8 mouse cellular contexts compared by ENCODE assay signal in the genomic region with DNA sequence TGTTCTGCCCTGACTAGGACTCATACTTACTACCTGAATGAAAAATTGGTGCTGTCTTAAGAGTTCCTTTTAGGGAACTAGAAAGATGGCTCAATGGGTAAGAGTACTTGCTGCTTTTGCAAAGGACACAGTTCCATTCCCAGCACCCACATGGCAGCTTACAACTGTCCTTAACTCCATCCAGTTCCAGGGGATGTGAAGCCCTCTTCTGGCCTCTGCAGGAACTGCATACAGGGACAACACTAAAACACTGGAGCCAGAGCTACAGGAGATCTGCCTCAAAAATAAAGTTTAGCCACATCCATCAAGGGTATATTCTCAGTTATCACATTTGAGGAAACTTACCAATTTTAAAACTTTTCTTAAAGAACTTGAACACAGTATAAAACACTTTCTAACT. TPM values are rescaled to one million over a fixed set of nuclear protein-coding genes. Genes with fewer than 3 reads are reported as not detected.
DNase-seq lines count a peak whose midpoint lies in the region; ATAC-seq and TF ChIP-seq lines count a peak whose summit lies in the region.

No protein-coding gene starts in this region.

- peak; percentile 56 for TF ChIP-seq CTCF in left cerebral cortex, adult 2 months (IDR thresholded peaks at IDR 0.05)
- TF ChIP-seq CTCF in small intestine, adult 2 months (IDR thresholded peaks at IDR 0.05; ENCODE audit: extremely low read depth, insufficient read length, insufficient replicate concordance, low read depth, low read length): peak; percentile 58; the same call in 1 of the 2 replicates

- H3K36me3 ChIP-seq in small intestine, adult 2 months (ENCODE audit: control insufficient read depth, insufficient read depth, low read length): peaks cover 17% of the 10 kb centered on the region

- no peak for TF ChIP-seq POLR2A in small intestine, adult 2 months (IDR thresholded peaks at IDR 0.05; ENCODE audit: low read depth, low read length)

- H3K27ac ChIP-seq in left cerebral cortex, adult 2 months: no peak overlapping the region
- no peak overlapping the region for H3K27ac ChIP-seq in small intestine, adult 2 months (ENCODE audit: insufficient read depth, low read depth, low read length)

- H3K27me3 ChIP-seq in small intestine, adult 2 months (ENCODE audit: control insufficient read depth, insufficient read depth, low read length): no peaks in the 10 kb centered on the region

- DNase-seq in left cerebral cortex, adult 2 months (ENCODE audit: extremely low spot score in 1 of 2, low spot score in 2 of 2): no peak
- DNase-seq in left cerebral cortex, postnatal 25 days (ENCODE audit: low spot score in 2 of 2): no peak
- DNase-seq in T-cell, adult 2 months (ENCODE audit: low spot score): peak; percentile 48
- no peak for DNase-seq in cerebellum, postnatal 36 days
- DNase-seq in heart, adult 9 months (ENCODE audit: low spot score in 2 of 2): no peak
- no peak for DNase-seq in left cerebral cortex, adult 9 months (ENCODE audit: low spot score in 2 of 2)

- ATAC-seq in inflammation-experienced regulatory T-cells, adult 6 months: peak; percentile 41

- no peak overlapping the region for H3K4me3 ChIP-seq in left cerebral cortex, adult 2 months
- H3K4me3 ChIP-seq in small intestine, adult 2 months (ENCODE audit: low read depth, low read length): no peak overlapping the region

- peaks cover 41% of the 10 kb centered on the region for H3K4me1 ChIP-seq in small intestine, adult 2 months (ENCODE audit: control insufficient read depth, insufficient read depth, insufficient read length, low read length)

- intact Hi-C loops in left cerebral cortex, adult 2 months (cut with DNase I): no loop called here
- intact Hi-C loops in left cerebral cortex, postnatal 25 days (cut with DNase I): no loop called here

RNA-seq across cellular contexts. Expression of gene Arf1, which starts 9.0 kb away (rescaled TPM):
- total RNA-seq in left cerebral cortex, adult 2 months (2021): 100 to 1,000 TPM; 409 to 423 TPM
- total RNA-seq in left cerebral cortex, postnatal 25 days (2021): 100 to 1,000 TPM; 414 to 438 TPM
- polyA plus RNA-seq in inflammation-experienced regulatory T-cells, adult 6 months (2017; shearing (Covaris generic)): 100 to 1,000 TPM; 339 to 371 (median 345) TPM
- polyA plus RNA-seq in small intestine, adult 2 months (2012; rRNA removed): 472 and 885 TPM in 2 replicates

RNA-seq across cellular contexts. Expression of gene 2310033P09Rik, which starts 10.9 kb away (rescaled TPM):
- 10 to 100 TPM; 21.0 to 23.6 TPM for total RNA-seq in left cerebral cortex, adult 2 months (2021)
- 10 to 100 TPM; 20.6 to 21.3 TPM for total RNA-seq in left cerebral cortex, postnatal 25 days (2021)
- polyA plus RNA-seq in inflammation-experienced regulatory T-cells, adult 6 months (2017; shearing (Covaris generic)): 10 to 100 TPM; 19.6 to 22.1 (median 19.8) TPM
- 7.6 and 16.0 TPM in 2 replicates for polyA plus RNA-seq in small intestine, adult 2 months (2012; rRNA removed)

RNA-seq across cellular contexts. Expression of gene Mrpl55, which starts 16.8 kb away (rescaled TPM):
- total RNA-seq in left cerebral cortex, adult 2 months (2021): 10 to 100 TPM; 33.8 to 33.9 TPM
- 10 to 100 TPM; 35.4 to 38.6 TPM for total RNA-seq in left cerebral cortex, postnatal 25 days (2021)
- polyA plus RNA-seq in inflammation-experienced regulatory T-cells, adult 6 months (2017; shearing (Covaris generic)): 10 to 100 TPM; 43.4 to 49.1 (median 46.7) TPM
- polyA plus RNA-seq in small intestine, adult 2 months (2012; rRNA removed): 32.5 and 36.0 TPM in 2 replicates

RNA-seq across cellular contexts. Expression of gene Guk1, which starts 27.1 kb away (rescaled TPM):
- 100 to 1,000 TPM; 135 TPM for total RNA-seq in left cerebral cortex, adult 2 months (2021)
- 100 to 1,000 TPM; 124 to 134 TPM for total RNA-seq in left cerebral cortex, postnatal 25 days (2021)
- polyA plus RNA-seq in inflammation-experienced regulatory T-cells, adult 6 months (2017; shearing (Covaris generic)): 10 to 100 TPM; 58.6 to 65.6 (median 60.5) TPM
- 284 and 285 TPM in 2 replicates for polyA plus RNA-seq in small intestine, adult 2 months (2012; rRNA removed)

RNA-seq across cellular contexts. Expression of gene Gjc2, which starts 36.1 kb away (rescaled TPM):
- total RNA-seq in left cerebral cortex, adult 2 months (2021): 1 to 10 TPM; 7.4 to 8.0 TPM
- 10 to 100 TPM in 1 of 2 experiments, 1 to 10 TPM in 1; 9.8 to 12.2 TPM for total RNA-seq in left cerebral cortex, postnatal 25 days (2021)
- not detected for polyA plus RNA-seq in inflammation-experienced regulatory T-cells, adult 6 months (2017; shearing (Covaris generic))
- polyA plus RNA-seq in small intestine, adult 2 months (2012; rRNA removed): 4.6 TPM in 2 replicates
